Mouse (Mus musculus) liver, embryonic 11.5 days (tissue): ENCODE data around the gene Atp5mpl. TPM values are rescaled to one million over a fixed set of nuclear protein-coding genes. Genes with fewer than 3 reads are reported as not detected.

Experiments used
- ATAC-seq: fragments of 200-750 bp; cut with Nextera tagmentation; replicated peaks from 2 replicates; pipeline ENCODE4 v1.8.0; 2017; ENCODE audit warnings: moderate number of reproducible peaks, mild to moderate bottlenecking, moderate TSS enrichment, moderate library complexity; ENCODE audit not compliant: low FRiP score
- DNase-seq: peaks from one replicate; pipeline ENCODE4 v3.0.0-alpha.2; 2017; ENCODE audit warnings: low spot score
- H3K27ac ChIP-seq: fragments of 300-500 bp; sonication (generic); 2 replicates; pipeline ENCODE4 v1.5.1; 2014; ENCODE audit warnings: mild to moderate bottlenecking, low read depth, low read length, control low read depth
- H3K27me3 ChIP-seq: fragments of 300-500 bp; sonication (generic); replicated peaks from 2 replicates; pipeline ENCODE4 v1.6.1; 2014; ENCODE audit warnings: low read length, mixed read lengths; ENCODE audit not compliant: control insufficient read depth, insufficient read depth
- H3K36me3 ChIP-seq: fragments of 300-500 bp; sonication (generic); 2 replicates; pipeline ENCODE4 v1.6.1; 2014; ENCODE audit warnings: mild to moderate bottlenecking, low read length, moderate library complexity, mixed read lengths; ENCODE audit not compliant: control insufficient read depth, insufficient read depth
- H3K4me1 ChIP-seq: fragments of 300-500 bp; sonication (generic); replicated peaks from 2 replicates; pipeline ENCODE4 v1.6.1; 2014; ENCODE audit warnings: low read length, mixed read lengths; ENCODE audit not compliant: control insufficient read depth, insufficient read depth
- H3K4me2 ChIP-seq: fragments of 300-500 bp; sonication (generic); 2 replicates; pipeline ENCODE4 v1.6.1; 2014; ENCODE audit warnings: mild to moderate bottlenecking, control low read depth, moderate library complexity
- H3K4me3 ChIP-seq: fragments of 300-500 bp; sonication (generic); 2 replicates; pipeline ENCODE4 v1.5.1; 2014; ENCODE audit warnings: low read depth, low read length, control low read depth
- H3K9ac ChIP-seq: fragments of 300-500 bp; sonication (generic); 2 replicates; pipeline ENCODE4 v1.6.1; 2014; ENCODE audit warnings: low read depth, low read length, control low read depth
- H3K9me3 ChIP-seq: fragments of 300-500 bp; sonication (generic); 2 replicates; pipeline ENCODE4 v1.6.1; 2016; ENCODE audit warnings: low read length, inconsistent platforms, mixed read lengths; ENCODE audit not compliant: control insufficient read depth
- WGBS: fragments of 180-500 bp; shearing (Covaris S2); extraction: QIAGEN DNeasy Blood & Tissue Kit; methylation state at CpG from one replicate; pipeline ENCODE4 v1.1.7; 2014; 5-methylcytosine and 5-hydroxymethylcytosine counted together
- polyA plus RNA-seq: library from polyadenylated mRNA; unstranded; fragments of >200 nt; fragmentation: Nextera tagmentation; extraction: Ambion mirVana; gene quantifications from 2 replicates; pipeline ENCODE4 v1.2.1, GENCODE M21; 2014

The Atp5mpl gene
- polyA plus RNA-seq: 702 and 735 TPM in 2 replicates

GRCm38 (mm10) chr12:111966683-111967173 is at the start of gene Atp5mpl:
TSS of gene Atp5mpl (minus strand) at chr12:111966977.
- Histone ChIP-seq H3K4me2 (peak within 1 kb of the TSS; percentile 78), H3K27ac (peak within 1 kb of the TSS; percentile 53; the same call in 1 of the 2 replicates), H3K9me3 (no peaks in the 10 kb centered on the region), H3K4me1 (peaks cover 7% of the 10 kb centered on the region), H3K9ac (peak within 1 kb of the TSS; percentile 84), H3K27me3 (no peaks in the 10 kb centered on the region), H3K36me3 (peaks cover 11% of the 10 kb centered on the region; the same call in 1 of the 2 replicates), H3K4me3 (peak within 1 kb of the TSS; percentile 85)
- under 1% methylated on average over 37 of the region's 37 CpGs for whole genome bisulfite sequencing
- DNase-seq (peak; percentile 99), ATAC-seq (peak; percentile 88)

GRCm38 (mm10) chr12:112016346-112016745 is 49.6 kb upstream of the Atp5mpl start:
- WGBS: 78% methylated on average over 4 of the region's 4 CpGs
- ATAC-seq (no peak), DNase-seq (no peak)
- Histone ChIP-seq H3K4me2 (no peak overlapping the region), H3K4me3 (no peak overlapping the region), H3K27me3 (no peaks in the 10 kb centered on the region), H3K9ac (no peak overlapping the region), H3K9me3 (no peaks in the 10 kb centered on the region), H3K27ac (no peak overlapping the region), H3K4me1 (no peaks in the 10 kb centered on the region), H3K36me3 (no peaks in the 10 kb centered on the region)

- no peak overlapping the region for H3K4me3 ChIP-seq
Observed at GRCm38 (mm10) chr12:112013271-112013801, 46.6 kb upstream of the Atp5mpl start.

GRCm38 (mm10) chr12:112012511-112013270 is 45.9 kb upstream of the Atp5mpl start:
- Histone ChIP-seq H3K4me2 (no peak overlapping the region), H3K4me3 (no peak overlapping the region), H3K4me1 (no peaks in the 10 kb centered on the region), H3K27me3 (no peaks in the 10 kb centered on the region), H3K27ac (no peak overlapping the region), H3K36me3 (no peaks in the 10 kb centered on the region), H3K9ac (no peak overlapping the region), H3K9me3 (no peaks in the 10 kb centered on the region)
- ATAC-seq: peak; percentile 34; the same call in 1 of the 2 replicates
- DNase-seq: no peak
- WGBS: 42% methylated on average over 12 of the region's 12 CpGs

More at GRCm38 (mm10) chr12:112013271-112013801, 46.6 kb upstream of the Atp5mpl start:
- Histone ChIP-seq H3K9ac (no peak overlapping the region), H3K4me1 (no peaks in the 10 kb centered on the region), H3K9me3 (no peaks in the 10 kb centered on the region), H3K27me3 (no peaks in the 10 kb centered on the region), H3K27ac (no peak overlapping the region), H3K36me3 (no peaks in the 10 kb centered on the region), H3K4me2 (no peak overlapping the region)
- no peak; the same call in 1 of the 2 replicates for ATAC-seq
- no peak for DNase-seq
- 46% methylated on average over 14 of the region's 14 CpGs for WGBS

- no peak for ATAC-seq
- Histone ChIP-seq H3K27ac (no peak overlapping the region), H3K9ac (no peak overlapping the region), H3K36me3 (no peaks in the 10 kb centered on the region), H3K4me2 (no peak overlapping the region), H3K4me1 (no peaks in the 10 kb centered on the region), H3K4me3 (no peak overlapping the region), H3K9me3 (no peaks in the 10 kb centered on the region), H3K27me3 (no peaks in the 10 kb centered on the region)
- peak; percentile 46 for DNase-seq
- WGBS: 23% methylated on average over 8 of the region's 8 CpGs
Observed at GRCm38 (mm10) chr12:112001223-112001622, 34.4 kb upstream of the Atp5mpl start.

GRCm38 (mm10) chr12:111999735-112000134 is 33.0 kb upstream of the Atp5mpl start:
- ATAC-seq (no peak), DNase-seq (no peak)
- Histone ChIP-seq H3K36me3 (no peaks in the 10 kb centered on the region), H3K9me3 (no peaks in the 10 kb centered on the region), H3K4me3 (no peak overlapping the region), H3K27me3 (no peaks in the 10 kb centered on the region), H3K4me1 (no peaks in the 10 kb centered on the region), H3K27ac (no peak overlapping the region), H3K9ac (no peak overlapping the region), H3K4me2 (no peak overlapping the region)
- 88% methylated on average over 7 of the region's 7 CpGs for whole genome bisulfite sequencing

- Histone ChIP-seq H3K9ac (no peak overlapping the region), H3K27ac (no peak overlapping the region), H3K36me3 (no peaks in the 10 kb centered on the region), H3K4me3 (no peak overlapping the region), H3K4me1 (no peaks in the 10 kb centered on the region), H3K4me2 (no peak overlapping the region), H3K9me3 (no peaks in the 10 kb centered on the region), H3K27me3 (no peaks in the 10 kb centered on the region)
- DNase-seq (no peak), ATAC-seq (no peak)
- WGBS: 85% methylated on average over 2 of the region's 2 CpGs
Observed at GRCm38 (mm10) chr12:111995161-111995560, 28.4 kb upstream of the Atp5mpl start.

- Histone ChIP-seq H3K4me2 (no peak overlapping the region), H3K27ac (no peak overlapping the region), H3K4me3 (no peak overlapping the region), H3K9ac (no peak overlapping the region), H3K36me3 (no peaks in the 10 kb centered on the region), H3K4me1 (no peaks in the 10 kb centered on the region), H3K9me3 (no peaks in the 10 kb centered on the region), H3K27me3 (no peaks in the 10 kb centered on the region)
- no peak for ATAC-seq
- DNase-seq: no peak
- 87% methylated on average over 5 of the region's 5 CpGs for WGBS
Observed at GRCm38 (mm10) chr12:111992626-111993025, 25.8 kb upstream of the Atp5mpl start.
